Mouse (Mus musculus): ENCODE measurements at regions not wholly inside any gene's neighbourhood (a gene's known extent, or its start where the extent isn't known, plus 50 kb on each side); places are given as distances from the start of the nearest gene placed in this dataset.
"Not testable (repeated sequence)": the region's sequence is repeated elsewhere in the genome, so short reads cannot be mapped to it uniquely, and the experiment has no call there.

DNA sequence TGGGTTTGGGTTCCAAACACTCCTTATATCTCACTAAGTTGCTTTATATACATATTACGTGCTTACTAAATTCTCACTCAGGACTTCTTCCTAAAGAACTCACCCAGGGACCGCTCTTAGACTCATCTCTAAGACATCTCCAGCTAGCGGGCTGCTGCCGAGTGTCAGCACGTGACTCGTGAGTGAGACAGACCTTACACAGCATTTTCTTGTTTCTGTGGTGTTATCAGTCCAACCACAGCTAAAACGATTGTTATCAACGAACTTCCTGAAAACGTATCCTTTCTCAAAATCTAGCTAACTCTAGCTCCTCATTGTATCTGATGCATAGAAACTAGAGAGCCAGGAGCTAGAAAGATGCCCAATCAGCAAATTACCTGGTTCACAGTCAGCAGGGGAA is 168.7 kb upstream of the Mon1b start:
- TF ChIP-seq CTCF (IDR thresholded peaks at IDR 0.05; ENCODE audit: low read depth): no peak
- Histone ChIP-seq H3K27ac (ENCODE audit: low read depth) (no peak overlapping the region), H3K9me3 (ENCODE audit: low read depth, low read length) (no peaks in the 10 kb centered on the region), H3K4me2 (no peak overlapping the region), H3K4me3 (ENCODE audit: low read depth, low read length) (no peak overlapping the region), H3K27me3 (ENCODE audit: insufficient read depth, low read length) (no peaks in the 10 kb centered on the region), H3K9ac (no peak overlapping the region), H3K4me1 (ENCODE audit: insufficient read depth) (no peaks in the 10 kb centered on the region), H3K36me3 (ENCODE audit: insufficient read depth) (no peaks in the 10 kb centered on the region)
- ATAC-seq (ENCODE audit: insufficient read depth) (no peak), DNase-seq (no peak)
- 82% methylated on average over 9 of the region's 9 CpGs for WGBS

- no peak; the same call in 1 of the 2 replicates for TF ChIP-seq CTCF (IDR thresholded peaks at IDR 0.05; ENCODE audit: low read depth)
- H3K4me2 ChIP-seq: no peak overlapping the region
- WGBS: 79% methylated on average over 2 of the region's 2 CpGs
- no peaks in the 10 kb centered on the region for H3K4me1 ChIP-seq (ENCODE audit: insufficient read depth)
- H3K27me3 ChIP-seq (ENCODE audit: insufficient read depth, low read length): no peaks in the 10 kb centered on the region
- H3K36me3 ChIP-seq (ENCODE audit: insufficient read depth): no peaks in the 10 kb centered on the region
- H3K9me3 ChIP-seq (ENCODE audit: low read depth, low read length): no peaks in the 10 kb centered on the region
- no peak overlapping the region for H3K9ac ChIP-seq
- DNase-seq: no peak
- ATAC-seq (ENCODE audit: insufficient read depth): no peak
- no peak overlapping the region for H3K4me3 ChIP-seq (ENCODE audit: low read depth, low read length)
- no peak overlapping the region for H3K27ac ChIP-seq (ENCODE audit: low read depth)
These were observed 145.8 kb upstream of the Mon1b start for GRCm38 (mm10) chr8:113489436-113490107.

GRCm38 (mm10) chr8:113490891-113491290 is 144.5 kb upstream of the Mon1b start:
- WGBS: 64% methylated on average over 3 of the region's 3 CpGs
- no peak overlapping the region for H3K9ac ChIP-seq
- no peak overlapping the region for H3K4me3 ChIP-seq (ENCODE audit: low read depth, low read length)
- no peaks in the 10 kb centered on the region for H3K36me3 ChIP-seq (ENCODE audit: insufficient read depth)
- DNase-seq (no peak), ATAC-seq (ENCODE audit: insufficient read depth) (no peak)
- H3K27ac ChIP-seq (ENCODE audit: low read depth): no peak overlapping the region
- H3K27me3 ChIP-seq (ENCODE audit: insufficient read depth, low read length): no peaks in the 10 kb centered on the region
- no peaks in the 10 kb centered on the region for H3K4me1 ChIP-seq (ENCODE audit: insufficient read depth)
- TF ChIP-seq CTCF (IDR thresholded peaks at IDR 0.05; ENCODE audit: low read depth): no peak
- no peak overlapping the region for H3K4me2 ChIP-seq
- H3K9me3 ChIP-seq (ENCODE audit: low read depth, low read length): no peaks in the 10 kb centered on the region

DNA sequence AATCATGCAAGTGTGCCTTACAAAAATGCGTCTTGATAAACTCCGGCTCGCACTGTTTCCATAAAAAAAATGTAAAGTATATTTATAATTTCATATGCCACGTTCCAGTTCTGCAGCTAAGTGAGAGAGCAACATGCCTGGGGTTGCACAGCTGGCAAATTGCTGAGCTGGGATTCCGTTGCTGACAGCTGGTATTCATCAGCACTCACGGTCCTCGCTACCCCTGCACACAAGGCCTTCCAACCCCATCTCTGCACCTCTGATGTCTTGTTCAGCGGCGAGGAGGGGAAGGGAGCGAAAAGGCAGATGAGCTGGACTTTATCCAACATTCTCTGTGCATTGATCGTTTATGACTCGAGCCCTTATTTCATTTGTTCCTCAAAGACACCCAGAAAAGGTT is 138.5 kb upstream of the Mon1b start:
- DNase-seq: peak; percentile 91
- no peak overlapping the region for H3K9ac ChIP-seq
- ATAC-seq (ENCODE audit: insufficient read depth): peak; percentile 97

GRCm38 (mm10) chr8:113502671-113503070 is 132.7 kb upstream of the Mon1b start:
- Histone ChIP-seq H3K9me3 (ENCODE audit: low read depth, low read length) (no peaks in the 10 kb centered on the region), H3K36me3 (ENCODE audit: insufficient read depth) (no peaks in the 10 kb centered on the region), H3K9ac (no peak overlapping the region), H3K4me3 (ENCODE audit: low read depth, low read length) (no peak overlapping the region), H3K4me2 (no peak overlapping the region), H3K4me1 (ENCODE audit: insufficient read depth) (no peaks in the 10 kb centered on the region), H3K27me3 (ENCODE audit: insufficient read depth, low read length) (no peaks in the 10 kb centered on the region), H3K27ac (ENCODE audit: low read depth) (no peak overlapping the region)
- TF ChIP-seq CTCF (IDR thresholded peaks at IDR 0.05; ENCODE audit: low read depth): no peak
- ATAC-seq (ENCODE audit: insufficient read depth) (no peak), DNase-seq (peak; percentile 70)
- WGBS: 42% methylated on average over 4 of the region's 4 CpGs

More for the DNA sequence above, 138.5 kb upstream of the Mon1b start:
- Histone ChIP-seq H3K27me3 (ENCODE audit: insufficient read depth, low read length) (no peaks in the 10 kb centered on the region), H3K36me3 (ENCODE audit: insufficient read depth) (no peaks in the 10 kb centered on the region), H3K9me3 (ENCODE audit: low read depth, low read length) (no peaks in the 10 kb centered on the region), H3K4me1 (ENCODE audit: insufficient read depth) (no peaks in the 10 kb centered on the region), H3K4me3 (ENCODE audit: low read depth, low read length) (no peak overlapping the region), H3K27ac (ENCODE audit: low read depth) (no peak overlapping the region), H3K4me2 (no peak overlapping the region)
- TF ChIP-seq CTCF (IDR thresholded peaks at IDR 0.05; ENCODE audit: low read depth): no peak
- whole genome bisulfite sequencing: 21% methylated on average over 12 of the region's 12 CpGs

DNA sequence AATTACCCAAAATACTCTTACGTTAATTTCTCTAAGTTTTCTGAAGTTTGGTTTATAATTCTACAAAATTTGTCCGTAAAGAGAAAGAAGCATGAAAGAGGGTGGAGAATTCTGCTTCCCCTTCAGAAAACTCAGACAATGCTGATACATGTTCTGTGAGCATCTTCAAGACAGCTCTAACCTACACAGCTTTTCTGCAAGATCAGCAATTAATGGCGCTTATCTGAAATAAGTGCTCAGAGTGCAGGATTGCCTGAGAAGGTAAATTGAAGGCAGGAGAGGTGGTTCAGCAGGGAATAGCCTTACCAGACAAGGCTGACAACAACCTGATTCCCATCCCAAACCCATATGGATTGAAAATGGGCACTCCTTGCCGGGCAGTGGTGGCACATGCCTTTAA is 122.5 kb upstream of the Mon1b start:
- Histone ChIP-seq H3K27me3 (ENCODE audit: insufficient read depth, low read length) (no peaks in the 10 kb centered on the region), H3K36me3 (ENCODE audit: insufficient read depth) (no peaks in the 10 kb centered on the region), H3K9me3 (ENCODE audit: low read depth, low read length) (no peaks in the 10 kb centered on the region), H3K9ac (no peak overlapping the region), H3K4me3 (ENCODE audit: low read depth, low read length) (no peak overlapping the region), H3K4me2 (no peak overlapping the region), H3K4me1 (ENCODE audit: insufficient read depth) (no peaks in the 10 kb centered on the region), H3K27ac (ENCODE audit: low read depth) (no peak overlapping the region)
- ATAC-seq (ENCODE audit: insufficient read depth) (no peak), DNase-seq (no peak)
- 91% methylated on average over 4 of the region's 4 CpGs for WGBS
- no peak for TF ChIP-seq CTCF (IDR thresholded peaks at IDR 0.05; ENCODE audit: low read depth)

DNA sequence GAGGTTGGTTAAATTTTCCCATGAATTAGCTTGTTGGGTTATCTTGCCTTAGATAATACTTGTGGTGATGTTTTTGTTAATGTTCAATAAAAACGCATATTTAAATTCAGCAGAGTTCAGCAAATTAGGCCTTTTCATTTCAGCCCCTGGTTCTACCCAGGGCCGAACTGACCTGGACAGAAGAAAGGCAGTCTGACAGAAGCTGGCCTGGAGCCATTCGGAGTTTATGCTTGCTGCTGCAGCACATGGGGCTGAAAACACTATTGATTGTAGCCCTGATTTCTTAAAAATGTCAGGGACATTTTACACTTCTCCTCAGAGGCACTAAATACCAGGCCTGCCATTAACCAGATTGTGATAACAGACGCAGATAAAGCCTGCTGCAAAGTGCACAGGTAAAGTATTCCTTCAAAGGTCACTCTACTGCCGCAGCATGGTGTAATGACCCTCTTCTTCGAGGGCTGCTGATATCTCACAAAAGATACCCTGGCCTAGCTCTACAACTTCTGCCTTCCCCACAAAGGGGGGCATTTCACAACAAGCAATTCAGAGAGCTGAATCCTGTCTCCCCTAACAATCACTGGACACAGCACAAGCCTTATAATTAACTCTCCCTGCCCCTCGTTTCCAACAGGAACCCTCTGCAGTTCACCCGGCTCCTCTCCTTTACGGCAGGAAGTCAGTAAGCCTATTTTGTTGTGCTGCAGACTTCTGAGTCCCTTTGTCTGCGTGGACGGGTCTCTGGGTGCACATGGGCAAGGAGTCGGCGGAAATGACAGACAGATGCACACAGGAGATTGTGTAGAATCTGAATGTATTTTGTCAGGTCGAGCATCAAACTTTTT is 121.3 kb upstream of the Mon1b start:
- DNase-seq (no peak), ATAC-seq (ENCODE audit: insufficient read depth) (no peak)
- WGBS: 57% methylated on average over 14 of the region's 14 CpGs
- no peaks in the 10 kb centered on the region for H3K9me3 ChIP-seq (ENCODE audit: low read depth, low read length)
- H3K4me2 ChIP-seq: no peak overlapping the region
- H3K36me3 ChIP-seq (ENCODE audit: insufficient read depth): no peaks in the 10 kb centered on the region
- H3K27me3 ChIP-seq (ENCODE audit: insufficient read depth, low read length): no peaks in the 10 kb centered on the region
- H3K27ac ChIP-seq (ENCODE audit: low read depth): no peak overlapping the region
- no peak for TF ChIP-seq CTCF (IDR thresholded peaks at IDR 0.05; ENCODE audit: low read depth)
- H3K4me1 ChIP-seq (ENCODE audit: insufficient read depth): no peaks in the 10 kb centered on the region
- H3K9ac ChIP-seq: no peak overlapping the region
- H3K4me3 ChIP-seq (ENCODE audit: low read depth, low read length): no peak overlapping the region

- H3K4me3 ChIP-seq (ENCODE audit: low read depth, low read length); H3K27ac ChIP-seq (ENCODE audit: low read depth); H3K4me1 ChIP-seq (ENCODE audit: insufficient read depth); H3K4me2 ChIP-seq; H3K36me3 ChIP-seq (ENCODE audit: insufficient read depth); DNase-seq; H3K9me3 ChIP-seq (ENCODE audit: low read depth, low read length); ATAC-seq (ENCODE audit: insufficient read depth); H3K9ac ChIP-seq; H3K27me3 ChIP-seq (ENCODE audit: insufficient read depth, low read length): not testable (repeated sequence)
- WGBS: 75% methylated on average over 4 of the region's 4 CpGs
These were observed 120.5 kb upstream of the Mon1b start for GRCm38 (mm10) chr8:113514731-113515375.

All from lung, embryonic 14.5 days (tissue).